Mouse (Mus musculus) bone marrow, adult 2 months (tissue): ENCODE measurements around the gene Mcm6.

Experiments
- CTCF ChIP-seq: fragments of 200-500 bp; IDR thresholded peaks from 2 replicates; pipeline ENCODE4 v1.5.1; 2011; ENCODE audit warnings: low read length, control low read depth; ENCODE audit not compliant: control insufficient read depth, insufficient read depth
- POLR2A ChIP-seq: fragments of 200-500 bp; IDR thresholded peaks from 2 replicates; pipeline ENCODE4 v1.6.1; 2011; ENCODE audit warnings: low read depth, mild to moderate bottlenecking, control low read depth, low read length, borderline replicate concordance; ENCODE audit not compliant: control insufficient read depth

- TF ChIP-seq CTCF (no peak), POLR2A (no peak)
These were observed 75.2 kb downstream of the Mcm6 start for GRCm38 (mm10) chr1:128284157-128284690.
